Mouse (Mus musculus) frontal cortex, postnatal 25 days (tissue): Measurements from ENCODE around the gene Gm14548.
"Not testable (repeated sequence)": the region's sequence is repeated elsewhere in the genome, so short reads cannot be mapped to it uniquely, and the experiment has no call there.

Experiments used
- DNase-seq, 2 experiments: peaks; one replicate each; pipeline ENCODE4 v3.0.0; 2022; ENCODE audit warnings: low spot score in 2 of 2

Gene Gm14548

DNA sequence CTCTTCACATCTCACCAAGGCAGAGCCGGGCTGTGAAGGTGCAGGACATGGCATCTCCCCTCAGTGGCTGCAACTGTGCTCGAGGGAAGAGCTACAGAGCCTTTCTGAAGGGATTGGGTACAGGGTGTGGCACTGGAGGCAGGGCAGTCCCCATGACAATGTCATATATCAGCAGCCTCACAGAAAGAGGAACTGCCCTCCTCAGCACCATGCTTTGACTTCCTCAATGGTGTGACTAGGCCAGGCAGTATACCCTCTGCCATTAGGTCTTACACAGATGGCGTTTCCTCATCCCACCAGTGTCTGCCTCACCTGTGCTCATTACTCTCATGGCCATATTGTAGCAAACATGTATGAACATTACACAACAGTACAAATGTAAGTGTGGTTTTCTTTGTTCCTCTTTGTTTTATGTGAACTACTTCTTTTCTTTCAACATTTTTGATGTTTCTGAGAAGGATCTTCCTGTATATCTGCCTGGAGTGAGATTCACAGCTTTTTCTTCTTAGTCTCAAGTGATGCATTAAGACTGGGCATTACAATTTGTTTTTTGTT lies at the start of gene Gm14548:
Gene Gm14548, minus strand, starts transcription at position 85 of the 555 bp plus-strand sequence.
- DNase-seq = not testable (repeated sequence)

- DNase-seq = no peak
Observed at GRCm38 (mm10) chr7:3946117-3946516, 48.2 kb upstream of the Gm14548 start.

DNA sequence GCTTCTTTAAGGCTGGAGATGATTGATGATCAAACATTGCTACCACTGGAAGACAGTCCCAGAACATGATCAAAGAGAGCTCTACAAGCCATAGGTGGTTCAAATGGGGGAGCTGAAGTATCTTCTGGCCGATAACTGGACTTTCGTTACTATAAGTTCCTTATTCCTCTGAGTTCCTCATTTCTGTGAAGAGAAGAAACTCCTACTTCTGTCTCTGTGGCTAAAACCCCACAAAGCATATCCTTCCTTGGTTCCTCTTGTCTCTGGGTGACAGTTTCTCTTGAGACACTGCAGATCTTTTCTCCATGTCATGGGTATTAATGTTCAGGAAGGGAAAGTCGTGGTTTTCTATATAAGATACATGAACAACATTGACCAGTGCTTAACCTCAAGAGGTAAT lies 43.0 kb upstream of the Gm14548 start:
- DNase-seq = no peak

- no peak for DNase-seq
Observed at GRCm38 (mm10) chr7:3939866-3940525, 42.1 kb upstream of the Gm14548 start.

DNA sequence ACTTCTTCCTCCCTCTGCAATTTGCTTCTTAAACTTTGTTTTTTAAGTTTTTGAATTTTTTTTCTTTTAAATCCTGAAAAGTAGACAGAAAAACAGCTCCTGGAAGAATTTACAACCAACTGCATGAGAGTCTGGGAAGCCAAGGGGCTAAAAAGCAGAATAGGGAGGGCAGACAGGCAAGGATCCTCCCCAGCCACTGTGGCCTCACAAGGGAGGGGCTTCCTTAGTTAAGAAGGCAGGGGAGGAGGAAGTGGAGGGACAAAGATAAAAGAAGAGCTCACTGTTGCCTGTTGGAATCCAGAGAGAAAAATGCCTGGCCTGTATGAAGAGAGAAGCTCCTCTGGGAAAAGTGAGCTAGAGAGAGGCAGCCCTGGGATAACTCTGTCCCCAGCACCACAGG lies 37.6 kb upstream of the Gm14548 start:
- DNase-seq = not testable (repeated sequence)

- not testable (repeated sequence) for DNase-seq
Observed at GRCm38 (mm10) chr7:3915387-3915786, 17.5 kb upstream of the Gm14548 start, which contains the start of gene Lilra6. TSS of gene Lilra6 (minus strand) at chr7:3915503.

- DNase-seq = no peak
Observed at GRCm38 (mm10) chr7:3903704-3904103, 5.8 kb upstream of the Gm14548 start.

DNA sequence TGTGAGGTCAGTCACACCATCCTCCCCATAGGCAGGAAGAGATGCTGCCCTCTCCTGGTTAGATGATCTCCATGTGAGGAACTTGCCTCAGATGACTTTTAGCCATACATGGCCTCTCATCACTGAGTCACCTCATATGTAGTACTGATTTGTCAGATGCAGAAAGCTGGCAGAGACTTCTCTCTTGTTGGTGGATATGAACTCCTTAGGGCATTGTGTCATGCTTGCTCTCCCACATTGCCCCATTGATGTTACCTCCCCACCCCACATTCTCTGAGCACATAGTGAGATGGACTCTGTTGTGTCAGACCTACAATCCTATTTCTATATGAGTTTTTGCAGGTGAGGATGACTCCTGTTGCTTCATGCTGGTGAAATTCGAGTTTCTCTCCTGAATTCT lies 22.9 kb downstream of the Gm14548 start:
- not testable (repeated sequence) for DNase-seq

DNA sequence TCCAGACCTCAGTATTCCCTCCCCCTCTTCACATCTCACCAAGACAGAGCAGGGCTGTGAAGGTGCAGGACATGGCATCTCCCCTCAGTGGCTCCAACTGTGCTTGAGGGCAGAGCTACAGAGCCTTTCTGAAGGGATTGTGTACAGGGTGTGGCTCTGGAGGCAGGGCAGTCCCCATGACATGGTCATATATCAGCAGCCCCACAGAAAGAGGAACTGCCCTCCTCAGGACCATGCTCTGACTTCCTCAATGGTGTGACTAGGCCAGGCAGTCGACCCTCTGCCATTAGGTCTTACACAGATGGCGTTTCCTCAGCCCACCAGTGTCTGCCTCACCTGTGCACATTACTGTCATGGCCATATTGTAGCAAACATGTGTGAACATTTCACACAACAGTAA lies 53.0 kb downstream of the Gm14548 start, which contains the start of gene Pira2:
Gene Pira2, minus strand, starts transcription at position 101 of the 400 bp plus-strand sequence.
- not testable (repeated sequence) for DNase-seq

DNA sequence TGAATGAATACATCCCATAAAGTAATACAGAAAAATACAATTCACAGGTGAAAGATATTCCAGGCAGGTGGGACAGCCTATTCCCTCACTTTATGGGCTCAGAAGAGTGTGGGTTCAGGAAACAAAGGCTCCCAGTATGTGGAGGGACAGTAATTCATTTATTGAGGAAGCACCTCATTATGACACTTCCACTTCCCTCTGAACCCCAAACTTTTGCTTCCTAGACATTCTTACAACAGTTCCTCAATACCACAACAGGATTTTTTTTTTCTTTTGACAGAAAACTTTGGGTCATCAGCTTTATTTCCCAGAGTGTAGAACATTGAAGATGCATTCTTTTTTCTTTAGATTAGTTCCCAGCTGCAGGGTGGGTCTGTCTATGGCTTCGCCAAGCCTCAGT lies 60.1 kb downstream of the Gm14548 start:
- not testable (repeated sequence) for DNase-seq
